Mouse (Mus musculus) heart, adult 18-20 months (tissue): Measurements from ENCODE around the gene Zc3h15. TPM values are rescaled to one million over a fixed set of nuclear protein-coding genes. Genes with fewer than 3 reads are reported as not detected.

Source experiments
- total RNA-seq, 2 experiments: library from RNA; stranded (reverse); gene quantifications; 2 replicates each; pipeline ENCODE4 v1.2.3; 2021

The Zc3h15 gene
- total RNA-seq, 2 experiments from 2014 or later = 56.8 to 60.7 TPM

Other genes with a start within 250 kb of the Zc3h15 start
- gene Itgav, start 80.0 kb downstream of the Zc3h15 start, total RNA-seq = 10 to 100 TPM; 39.0 to 41.1 TPM
- gene Fam171b, start 168.2 kb downstream of the Zc3h15 start, total RNA-seq = under 1 TPM; 0.52 to 0.80 TPM